ENCODE assay signal across 10 mouse cellular contexts in genomic region chr10:80695801-80696501, GRCm38 (mm10). TPM values are rescaled to one million over a fixed set of nuclear protein-coding genes. Genes with fewer than 3 reads are reported as not detected.
A peak's percentile ranks its signal among the peaks of the same experiment; 100 is the strongest.
DNase-seq lines count a peak whose midpoint lies in the region; ATAC-seq lines count a peak whose summit lies in the region.
"Had no signal": no experiment of that assay in that cellular context is flagged by ENCODE, and none has a peak within 500 bp of the region (broad histone marks: within the 10 kb centered on the region; RNA-seq: fewer than 3 reads in every experiment).

No protein-coding gene starts in this region.

- 0 out of 2 replicates have a peak, but pooled peaks cover 19% of the 10 kb centered on the region for H3K4me1 ChIP-seq in kidney, embryonic 14.5 days (ENCODE audit: control insufficient read depth, insufficient read depth, low read length)
- peaks cover 96% of the 10 kb centered on the region for H3K4me1 ChIP-seq in liver, embryonic 13.5 days (replicated peaks)
- H3K4me1 ChIP-seq in stomach, embryonic 15.5 days = peaks cover 26% of the 10 kb centered on the region

- H3K4me2 ChIP-seq in kidney, embryonic 14.5 days (replicated peaks; ENCODE audit: low read depth, low read length) = no peak overlapping the region
- H3K4me2 ChIP-seq in liver, embryonic 13.5 days = peak overlapping the region; percentile 69
- H3K4me2 ChIP-seq in stomach, embryonic 15.5 days = no peak overlapping the region
- H3K4me2 ChIP-seq: embryonic facial prominence, embryonic 12.5 days; neural tube, embryonic 12.5 days had no signal

- H3K9ac ChIP-seq in kidney, embryonic 14.5 days (ENCODE audit: low read depth, low read length) = no peak overlapping the region
- peak overlapping the region; percentile 48 for H3K9ac ChIP-seq in liver, embryonic 13.5 days
- no peak overlapping the region for H3K9ac ChIP-seq in stomach, embryonic 15.5 days
- H3K9ac ChIP-seq: embryonic facial prominence, embryonic 12.5 days; neural tube, embryonic 12.5 days had no signal

- WGBS in kidney, embryonic 14.5 days = 67% methylated on average over 10 of the region's 10 CpGs
- WGBS in liver, embryonic 13.5 days (ENCODE audit: insufficient replicate concordance) = 41% methylated on average over 10 of the region's 10 CpGs
- WGBS in stomach, embryonic 15.5 days = 49% methylated on average over 10 of the region's 10 CpGs

- H3K4me3 ChIP-seq in kidney, embryonic 14.5 days (ENCODE audit: low read length) = no peak overlapping the region
- H3K4me3 ChIP-seq in liver, embryonic 13.5 days (replicated peaks) = no peak overlapping the region
- H3K4me3 ChIP-seq in stomach, embryonic 15.5 days (replicated peaks) = no peak overlapping the region
- H3K4me3 ChIP-seq: embryonic facial prominence, embryonic 12.5 days; neural tube, embryonic 12.5 days had no signal

- DNase-seq in kidney, postnatal 10 days = no peak
- peak; percentile 62 for DNase-seq in T-cell, adult 2 months (ENCODE audit: low spot score)
- DNase-seq in liver, embryonic 13.5 days = no peak
- DNase-seq in cerebellum, postnatal 4 days (ENCODE audit: low spot score in 2 of 2) = no peak
- DNase-seq in urinary bladder, postnatal 4 days (ENCODE audit: low spot score in 2 of 2) = no peak
- no peak for DNase-seq in gastrocnemius, postnatal 25 days

- peaks cover under 1% of the 10 kb centered on the region; the same call in 1 of the 2 replicates for H3K36me3 ChIP-seq in kidney, embryonic 14.5 days (ENCODE audit: control insufficient read depth, insufficient read depth, low read length)
- peaks cover 36% of the 10 kb centered on the region for H3K36me3 ChIP-seq in liver, embryonic 13.5 days
- peaks cover 2% of the 10 kb centered on the region; the same call in 1 of the 2 replicates for H3K36me3 ChIP-seq in stomach, embryonic 15.5 days

- no peak for ATAC-seq in kidney, embryonic 14.5 days (ENCODE audit: low FRiP score, low TSS enrichment)
- ATAC-seq in liver, embryonic 13.5 days (ENCODE audit: low read depth) = no peak
- ATAC-seq in stomach, embryonic 15.5 days (ENCODE audit: insufficient read depth, low FRiP score, low read depth) = no peak

- H3K9me3 ChIP-seq in kidney, embryonic 14.5 days (ENCODE audit: control insufficient read depth, low read length) = no peaks in the 10 kb centered on the region
- H3K9me3 ChIP-seq in liver, embryonic 13.5 days (replicated peaks) = no peaks in the 10 kb centered on the region
- no peaks in the 10 kb centered on the region for H3K9me3 ChIP-seq in stomach, embryonic 15.5 days
- H3K9me3 ChIP-seq: embryonic facial prominence, embryonic 12.5 days; neural tube, embryonic 12.5 days had no signal

- peak overlapping the region; percentile 66; the same call in 1 of the 2 replicates for H3K27ac ChIP-seq in kidney, embryonic 14.5 days (ENCODE audit: low read depth, low read length)
- peak overlapping the region; percentile 83 for H3K27ac ChIP-seq in liver, embryonic 13.5 days
- H3K27ac ChIP-seq in stomach, embryonic 15.5 days = peak overlapping the region; percentile 55
- H3K27ac ChIP-seq: embryonic facial prominence, embryonic 12.5 days; neural tube, embryonic 12.5 days had no signal

- H3K27me3 ChIP-seq in kidney, embryonic 14.5 days (ENCODE audit: control insufficient read depth, insufficient read depth, low read length) = no peaks in the 10 kb centered on the region
- no peaks in the 10 kb centered on the region for H3K27me3 ChIP-seq in liver, embryonic 13.5 days
- H3K27me3 ChIP-seq in stomach, embryonic 15.5 days (replicated peaks) = no peaks in the 10 kb centered on the region
- H3K27me3 ChIP-seq: embryonic facial prominence, embryonic 12.5 days; neural tube, embryonic 12.5 days had no signal

RNA-seq across cellular contexts. Expression of gene Mob3a, which starts 5.8 kb away (rescaled TPM):
- 23.3 and 34.4 TPM in 2 replicates for polyA plus RNA-seq in kidney, embryonic 14.5 days (2014; fragmentation: Nextera tagmentation; extraction: Ambion mirVana)
- 31.6 and 38.5 TPM in 2 replicates for polyA plus RNA-seq in liver, embryonic 13.5 days (2015; fragmentation: Nextera tagmentation; extraction: Ambion mirVana)
- polyA plus RNA-seq in stomach, embryonic 15.5 days (2015; fragmentation: Nextera tagmentation; extraction: Ambion mirVana) = 46.2 and 47.5 TPM in 2 replicates
- 1 to 10 TPM; 5.7 to 6.8 TPM for total RNA-seq in gastrocnemius, postnatal 25 days (2021)

RNA-seq across cellular contexts. Expression of gene Izumo4, which starts 6.0 kb away (rescaled TPM):
- 8.5 and 14.6 TPM in 2 replicates for polyA plus RNA-seq in kidney, embryonic 14.5 days (2014; fragmentation: Nextera tagmentation; extraction: Ambion mirVana)
- 6.1 and 7.5 TPM in 2 replicates for polyA plus RNA-seq in liver, embryonic 13.5 days (2015; fragmentation: Nextera tagmentation; extraction: Ambion mirVana)
- 27.1 and 32.0 TPM in 2 replicates for polyA plus RNA-seq in stomach, embryonic 15.5 days (2015; fragmentation: Nextera tagmentation; extraction: Ambion mirVana)
- total RNA-seq in gastrocnemius, postnatal 25 days (2021) = 1 to 10 TPM; 2.4 to 3.8 TPM

RNA-seq across cellular contexts. Expression of gene Mknk2, which starts 18.0 kb away (rescaled TPM):
- polyA plus RNA-seq in kidney, embryonic 14.5 days (2014; fragmentation: Nextera tagmentation; extraction: Ambion mirVana) = 68.1 and 99.2 TPM in 2 replicates
- 71.4 and 73.8 TPM in 2 replicates for polyA plus RNA-seq in liver, embryonic 13.5 days (2015; fragmentation: Nextera tagmentation; extraction: Ambion mirVana)
- polyA plus RNA-seq in stomach, embryonic 15.5 days (2015; fragmentation: Nextera tagmentation; extraction: Ambion mirVana) = 83.9 and 86.3 TPM in 2 replicates
- 100 to 1,000 TPM; 243 to 270 TPM for total RNA-seq in gastrocnemius, postnatal 25 days (2021)

RNA-seq across cellular contexts. Expression of gene Btbd2, which starts 39.1 kb away (rescaled TPM):
- 63.4 and 80.2 TPM in 2 replicates for polyA plus RNA-seq in kidney, embryonic 14.5 days (2014; fragmentation: Nextera tagmentation; extraction: Ambion mirVana)
- 11.5 and 12.7 TPM in 2 replicates for polyA plus RNA-seq in liver, embryonic 13.5 days (2015; fragmentation: Nextera tagmentation; extraction: Ambion mirVana)
- polyA plus RNA-seq in stomach, embryonic 15.5 days (2015; fragmentation: Nextera tagmentation; extraction: Ambion mirVana) = 70.1 and 72.2 TPM in 2 replicates
- 10 to 100 TPM; 30.5 to 31.4 TPM for total RNA-seq in gastrocnemius, postnatal 25 days (2021)

RNA-seq across cellular contexts. Expression of gene Ap3d1, which starts 46.1 kb away (rescaled TPM):
- polyA plus RNA-seq in kidney, embryonic 14.5 days (2014; fragmentation: Nextera tagmentation; extraction: Ambion mirVana) = 70.8 and 80.6 TPM in 2 replicates
- polyA plus RNA-seq in liver, embryonic 13.5 days (2015; fragmentation: Nextera tagmentation; extraction: Ambion mirVana) = 24.9 and 25.6 TPM in 2 replicates
- polyA plus RNA-seq in stomach, embryonic 15.5 days (2015; fragmentation: Nextera tagmentation; extraction: Ambion mirVana) = 76.1 and 82.3 TPM in 2 replicates
- 10 to 100 TPM; 22.1 to 25.0 TPM for total RNA-seq in gastrocnemius, postnatal 25 days (2021)
